Mouse (Mus musculus): ENCODE results near the gene Ssmem1. TPM values are rescaled to one million over a fixed set of nuclear protein-coding genes. Genes with fewer than 3 reads are reported as not detected.

Ssmem1 gene
- polyA plus RNA-seq, 1 experiment, result 0.08 TPM

GRCm38 (mm10) chr6:30499049-30499448 lies 10.6 kb upstream of the Ssmem1 start:
- H3K4me1 ChIP-seq (ENCODE audit: control insufficient read depth, insufficient read depth, low read length), result no peaks in the 10 kb centered on the region
- H3K4me3 ChIP-seq (replicated peaks; ENCODE audit: insufficient read depth, low read depth, low read length), result no peak overlapping the region
- TF ChIP-seq POLR2A (IDR thresholded peaks at IDR 0.05; ENCODE audit: borderline replicate concordance, insufficient read depth, low read length), result no peak
- no peak for TF ChIP-seq CTCF (IDR thresholded peaks at IDR 0.05; ENCODE audit: borderline replicate concordance, insufficient read depth, low read depth, low read length)
- no peak for DNase-seq
- no peak overlapping the region for H3K27ac ChIP-seq (ENCODE audit: insufficient read depth, low read length)
- 88% methylated on average over 3 of the region's 3 CpGs for WGBS
- H3K27me3 ChIP-seq (ENCODE audit: control insufficient read depth, insufficient read depth, low read length), result no peaks in the 10 kb centered on the region

GRCm38 (mm10) chr6:30508824-30509223 lies 825 bp upstream of the Ssmem1 start:
- Histone ChIP-seq H3K27ac (ENCODE audit: insufficient read depth, low read length) (peak overlapping the region; percentile 79; the same call in 1 of the 2 replicates), H3K27me3 (ENCODE audit: control insufficient read depth, insufficient read depth, low read length) (no peaks in the 10 kb centered on the region), H3K4me1 (ENCODE audit: control insufficient read depth, insufficient read depth, low read length) (no peaks in the 10 kb centered on the region), H3K4me3 (replicated peaks; ENCODE audit: insufficient read depth, low read depth, low read length) (peak overlapping the region; percentile 90)
- 6% methylated on average over 2 of the region's 2 CpGs for WGBS
- no peak for DNase-seq
- TF ChIP-seq CTCF (IDR thresholded peaks at IDR 0.05; ENCODE audit: borderline replicate concordance, insufficient read depth, low read depth, low read length) (no peak), POLR2A (IDR thresholded peaks at IDR 0.05; ENCODE audit: borderline replicate concordance, insufficient read depth, low read length) (no peak)

- Histone ChIP-seq H3K27me3 (ENCODE audit: control insufficient read depth, insufficient read depth, low read length) (no peaks in the 10 kb centered on the region), H3K4me3 (replicated peaks; ENCODE audit: insufficient read depth, low read depth, low read length) (no peak overlapping the region), H3K27ac (ENCODE audit: insufficient read depth, low read length) (no peak overlapping the region), H3K4me1 (ENCODE audit: control insufficient read depth, insufficient read depth, low read length) (no peaks in the 10 kb centered on the region)
- peak; percentile 23 to 25 for DNase-seq
- TF ChIP-seq POLR2A (IDR thresholded peaks at IDR 0.05; ENCODE audit: borderline replicate concordance, insufficient read depth, low read length) (no peak), CTCF (IDR thresholded peaks at IDR 0.05; ENCODE audit: borderline replicate concordance, insufficient read depth, low read depth, low read length) (no peak)
- WGBS, result 69% methylated on average over 5 of the region's 5 CpGs
Observed at GRCm38 (mm10) chr6:30510291-30510690, 642 bp downstream of the Ssmem1 start.

- no peak for DNase-seq
- 43% methylated on average over 9 of the region's 9 CpGs for WGBS
- Histone ChIP-seq H3K4me3 (replicated peaks; ENCODE audit: insufficient read depth, low read depth, low read length) (no peak overlapping the region), H3K27ac (ENCODE audit: insufficient read depth, low read length) (no peak overlapping the region), H3K27me3 (ENCODE audit: control insufficient read depth, insufficient read depth, low read length) (no peaks in the 10 kb centered on the region), H3K4me1 (ENCODE audit: control insufficient read depth, insufficient read depth, low read length) (no peaks in the 10 kb centered on the region)
- TF ChIP-seq CTCF (IDR thresholded peaks at IDR 0.05; ENCODE audit: borderline replicate concordance, insufficient read depth, low read depth, low read length) (no peak), POLR2A (IDR thresholded peaks at IDR 0.05; ENCODE audit: borderline replicate concordance, insufficient read depth, low read length) (no peak)
Observed at GRCm38 (mm10) chr6:30514242-30514641, 4.6 kb downstream of the Ssmem1 start.

- H3K4me1 ChIP-seq (ENCODE audit: control insufficient read depth, insufficient read depth, low read length), result no peaks in the 10 kb centered on the region
- 59% methylated on average over 11 of the region's 11 CpGs for WGBS
- TF ChIP-seq POLR2A (IDR thresholded peaks at IDR 0.05; ENCODE audit: borderline replicate concordance, insufficient read depth, low read length), result no peak
- TF ChIP-seq CTCF (IDR thresholded peaks at IDR 0.05; ENCODE audit: borderline replicate concordance, insufficient read depth, low read depth, low read length), result peak; percentile 1; the same call in 1 of the 2 replicates
- no peak for DNase-seq
- no peak overlapping the region for H3K4me3 ChIP-seq (replicated peaks; ENCODE audit: insufficient read depth, low read depth, low read length)
- H3K27me3 ChIP-seq (ENCODE audit: control insufficient read depth, insufficient read depth, low read length), result no peaks in the 10 kb centered on the region
- H3K27ac ChIP-seq (ENCODE audit: insufficient read depth, low read length), result no peak overlapping the region
Observed at GRCm38 (mm10) chr6:30520400-30520799, 10.8 kb downstream of the Ssmem1 start.

GRCm38 (mm10) chr6:30525456-30526332 lies 16.0 kb downstream of the Ssmem1 start:
- Histone ChIP-seq H3K4me3 (replicated peaks; ENCODE audit: insufficient read depth, low read depth, low read length) (no peak overlapping the region), H3K4me1 (ENCODE audit: control insufficient read depth, insufficient read depth, low read length) (no peaks in the 10 kb centered on the region), H3K27ac (ENCODE audit: insufficient read depth, low read length) (no peak overlapping the region), H3K27me3 (ENCODE audit: control insufficient read depth, insufficient read depth, low read length) (no peaks in the 10 kb centered on the region)
- TF ChIP-seq POLR2A (IDR thresholded peaks at IDR 0.05; ENCODE audit: borderline replicate concordance, insufficient read depth, low read length) (no peak), CTCF (IDR thresholded peaks at IDR 0.05; ENCODE audit: borderline replicate concordance, insufficient read depth, low read depth, low read length) (no peak)
- 68% methylated on average over 7 of the region's 7 CpGs for WGBS
- no peak for DNase-seq

GRCm38 (mm10) chr6:30526586-30527515 lies 17.2 kb downstream of the Ssmem1 start:
- Histone ChIP-seq H3K4me3 (replicated peaks; ENCODE audit: insufficient read depth, low read depth, low read length) (no peak overlapping the region), H3K4me1 (ENCODE audit: control insufficient read depth, insufficient read depth, low read length) (no peaks in the 10 kb centered on the region), H3K27ac (ENCODE audit: insufficient read depth, low read length) (no peak overlapping the region), H3K27me3 (ENCODE audit: control insufficient read depth, insufficient read depth, low read length) (no peaks in the 10 kb centered on the region)
- no peak for DNase-seq
- WGBS, result 46% methylated on average over 19 of the region's 19 CpGs
- TF ChIP-seq POLR2A (IDR thresholded peaks at IDR 0.05; ENCODE audit: borderline replicate concordance, insufficient read depth, low read length) (no peak), CTCF (IDR thresholded peaks at IDR 0.05; ENCODE audit: borderline replicate concordance, insufficient read depth, low read depth, low read length) (no peak)
